13 mouse cellular contexts compared by ENCODE assay signal in the genomic region with DNA sequence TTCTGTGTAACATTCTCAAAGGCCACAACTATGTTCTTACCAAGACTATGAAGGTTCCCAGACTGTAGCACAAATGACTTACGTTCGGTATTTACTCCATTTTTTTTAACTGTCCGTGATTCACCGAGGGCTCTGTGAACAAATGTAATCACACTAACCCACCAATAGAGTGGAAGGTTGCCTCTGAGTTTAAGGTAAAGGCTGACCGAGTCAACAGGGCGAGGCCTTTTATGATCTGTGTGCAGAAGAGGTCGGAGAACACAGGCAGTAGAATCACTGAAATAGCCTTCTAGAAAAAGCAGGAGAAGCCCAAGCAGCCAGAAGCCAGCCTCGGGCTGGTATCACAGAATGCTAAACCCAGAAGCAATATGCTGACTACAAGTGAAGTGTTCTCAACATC.
"Had no signal": no experiment of that assay in that cellular context is flagged by ENCODE, and none has a peak within 500 bp of the region (broad histone marks: within the 10 kb centered on the region; RNA-seq: fewer than 3 reads in every experiment).

No protein-coding gene starts in this region.

- H3K36me3 ChIP-seq: liver, embryonic 13.5 days had no signal

- H3K4me2 ChIP-seq: liver, embryonic 13.5 days; midbrain, embryonic 11.5 days had no signal

- H3K9ac ChIP-seq: liver, embryonic 13.5 days had no signal

- H3K4me1 ChIP-seq: liver, embryonic 13.5 days had no signal

- H3K27me3 ChIP-seq: liver, embryonic 13.5 days had no signal

- H3K27ac ChIP-seq: kidney, postnatal 0 days; liver, embryonic 13.5 days; stomach, postnatal 0 days had no signal

- DNase-seq: kidney, adult 18-20 months; kidney, postnatal 25 days; liver, embryonic 13.5 days; lung, adult 2 months; lung, postnatal 14 days; lung, postnatal 4 days; midbrain, embryonic 14.5 days; thymus, adult 2 months; thymus, postnatal 14 days; thymus, postnatal 4 days had no signal

- H3K4me3 ChIP-seq: liver, embryonic 13.5 days had no signal

- H3K9me3 ChIP-seq: liver, embryonic 13.5 days had no signal
